Mouse (Mus musculus): ENCODE measurements around the gene Pbx1. TPM values are rescaled to one million over a fixed set of nuclear protein-coding genes. Genes with fewer than 3 reads are reported as not detected.
A peak's percentile ranks its signal among the peaks of the same experiment; 100 is the strongest.
"Not testable (repeated sequence)": the region's sequence is repeated elsewhere in the genome, so short reads cannot be mapped to it uniquely, and the experiment has no call there.

Pbx1 gene
- 100 to 1,000 TPM in 1 of 2 experiments, 10 to 100 TPM in 1; 90.6 to 101 TPM for total RNA-seq (2021)

- not testable (repeated sequence) for DNase-seq
These were observed at the start of gene Pbx1 for GRCm38 (mm10) chr1:168432232-168432280. Gene Pbx1 (minus strand): TSS chr1:168432270.

GRCm38 (mm10) chr1:168479626-168480025, 47.6 kb upstream of the Pbx1 start:
- DNase-seq: no peak

GRCm38 (mm10) chr1:168478829-168479228, 46.8 kb upstream of the Pbx1 start:
- DNase-seq: no peak

- peak; percentile 55 for DNase-seq
These were observed 44.8 kb upstream of the Pbx1 start for GRCm38 (mm10) chr1:168476917-168477316.

- DNase-seq: peak; percentile 29
These were observed 44.3 kb upstream of the Pbx1 start for GRCm38 (mm10) chr1:168476216-168476897.

- no peak for DNase-seq
These were observed 43.6 kb upstream of the Pbx1 start for GRCm38 (mm10) chr1:168475579-168476208.

GRCm38 (mm10) chr1:168473255-168474069, 41.4 kb upstream of the Pbx1 start:
- DNase-seq: peak; percentile 45

GRCm38 (mm10) chr1:168472545-168473254, 40.6 kb upstream of the Pbx1 start:
- no peak for DNase-seq

GRCm38 (mm10) chr1:168459426-168459825, 27.4 kb upstream of the Pbx1 start:
- DNase-seq: no peak

GRCm38 (mm10) chr1:168457191-168457747, 25.2 kb upstream of the Pbx1 start:
- peak; percentile 58 for DNase-seq

GRCm38 (mm10) chr1:168455178-168455577, 23.1 kb upstream of the Pbx1 start:
- no peak for DNase-seq

GRCm38 (mm10) chr1:168433671-168434070, 1.6 kb upstream of the Pbx1 start:
- no peak for DNase-seq

- DNase-seq: peak; percentile 96
These were observed 233 bp upstream of the Pbx1 start for GRCm38 (mm10) chr1:168432281-168432725.

- no peak for DNase-seq
These were observed 299 bp downstream of the Pbx1 start for GRCm38 (mm10) chr1:168431711-168432231.

GRCm38 (mm10) chr1:168430868-168431710, 981 bp downstream of the Pbx1 start:
- DNase-seq: peak; percentile 61

- DNase-seq: no peak
These were observed 2.0 kb downstream of the Pbx1 start for GRCm38 (mm10) chr1:168429856-168430644.

- no peak for DNase-seq
These were observed 2.7 kb downstream of the Pbx1 start for GRCm38 (mm10) chr1:168429406-168429805.

GRCm38 (mm10) chr1:168428255-168428654, 3.8 kb downstream of the Pbx1 start:
- DNase-seq: no peak

- no peak for DNase-seq
These were observed 4.5 kb downstream of the Pbx1 start for GRCm38 (mm10) chr1:168427596-168427995.

GRCm38 (mm10) chr1:168426900-168427299, 5.2 kb downstream of the Pbx1 start:
- no peak for DNase-seq

GRCm38 (mm10) chr1:168426281-168426680, 5.8 kb downstream of the Pbx1 start:
- no peak for DNase-seq

Measured in heart, postnatal 4 days (tissue).